Comparison of ENCODE assay signal across 8 mouse cellular contexts in the genomic region with DNA sequence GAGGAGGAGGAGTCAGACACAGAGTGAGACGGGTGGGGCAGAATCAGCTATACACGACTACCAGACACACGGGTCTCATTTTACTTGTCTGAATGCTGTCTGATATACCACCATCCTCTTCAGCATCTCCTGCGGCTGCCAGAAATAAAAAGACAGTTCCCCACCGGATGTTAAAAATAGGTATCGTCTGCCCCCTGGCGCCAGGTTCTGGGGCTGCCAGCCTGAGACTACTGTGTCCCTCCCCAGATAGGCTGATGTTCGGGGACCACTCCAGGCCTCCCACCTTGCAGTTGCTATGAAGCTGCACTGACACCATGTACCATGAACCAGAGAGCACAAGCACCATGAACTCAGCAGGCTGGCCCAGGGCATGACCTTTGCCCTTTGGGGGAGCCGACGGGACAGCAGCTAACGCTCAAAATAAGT. TPM values are rescaled to one million over a fixed set of nuclear protein-coding genes. Genes with fewer than 3 reads are reported as not detected.
DNase-seq lines count a peak whose midpoint lies in the region; ATAC-seq and TF ChIP-seq lines count a peak whose summit lies in the region.
"Had no signal": no experiment of that assay in that cellular context is flagged by ENCODE, and none has a peak within 500 bp of the region (broad histone marks: within the 10 kb centered on the region; RNA-seq: fewer than 3 reads in every experiment).

No protein-coding gene starts in this region.

- H3K4me3 ChIP-seq in forebrain, embryonic 11.5 days (ENCODE audit: low read depth, low read length): no peak overlapping the region
- H3K4me3 ChIP-seq in hindbrain, embryonic 14.5 days (replicated peaks; ENCODE audit: low read length): no peak overlapping the region
- H3K4me3 ChIP-seq in lung, postnatal 0 days (ENCODE audit: low read depth, low read length): no peak overlapping the region
- H3K4me3 ChIP-seq: lung, embryonic 15.5 days had no signal

- no peaks in the 10 kb centered on the region for H3K27me3 ChIP-seq in forebrain, embryonic 11.5 days (ENCODE audit: control insufficient read depth, insufficient read depth, low read length)
- no peaks in the 10 kb centered on the region for H3K27me3 ChIP-seq in hindbrain, embryonic 14.5 days (ENCODE audit: control insufficient read depth, insufficient read depth, low read length)
- H3K27me3 ChIP-seq in lung, postnatal 0 days (replicated peaks; ENCODE audit: insufficient read depth, low read length): no peaks in the 10 kb centered on the region
- H3K27me3 ChIP-seq: lung, embryonic 15.5 days had no signal

- DNase-seq in spleen, postnatal 10 days (ENCODE audit: low spot score in 2 of 2): peak; percentile 17 to 65
- no peak for DNase-seq in spleen, adult 12 weeks (ENCODE audit: low spot score)
- peak; percentile 45 for DNase-seq in brain, adult 2 months (ENCODE audit: low read depth, low spot score)
- DNase-seq in forebrain, embryonic 11.5 days (ENCODE audit: low spot score): peak; percentile 72
- DNase-seq in hindbrain, embryonic 14.5 days (ENCODE audit: low spot score): peak; percentile 67
- DNase-seq in lung, postnatal 0 days (ENCODE audit: low spot score): peak; percentile 10
- peak; percentile 76 for DNase-seq in right cerebral cortex, postnatal 4 days

- peak; percentile 55 for TF ChIP-seq CTCF in lung, postnatal 0 days (IDR thresholded peaks at IDR 0.05)

- no peak overlapping the region for H3K27ac ChIP-seq in forebrain, embryonic 11.5 days (ENCODE audit: low read depth, low read length)
- H3K27ac ChIP-seq in hindbrain, embryonic 14.5 days: no peak overlapping the region
- H3K27ac ChIP-seq in lung, postnatal 0 days (ENCODE audit: low read length): no peak overlapping the region
- H3K27ac ChIP-seq: lung, embryonic 15.5 days had no signal

- no peak overlapping the region for H3K9ac ChIP-seq in forebrain, embryonic 11.5 days (ENCODE audit: low read length)
- H3K9ac ChIP-seq in hindbrain, embryonic 14.5 days: no peak overlapping the region
- no peak overlapping the region for H3K9ac ChIP-seq in lung, postnatal 0 days (replicated peaks; ENCODE audit: low read depth)
- H3K9ac ChIP-seq: lung, embryonic 15.5 days had no signal

- WGBS in forebrain, embryonic 11.5 days: 47% methylated on average over 11 of the region's 11 CpGs
- WGBS in hindbrain, embryonic 14.5 days: 39% methylated on average over 11 of the region's 11 CpGs
- WGBS in lung, postnatal 0 days: 28% methylated on average over 11 of the region's 11 CpGs

- H3K36me3 ChIP-seq in forebrain, embryonic 11.5 days (ENCODE audit: control insufficient read depth, insufficient read depth, low read length): no peaks in the 10 kb centered on the region
- H3K36me3 ChIP-seq in hindbrain, embryonic 14.5 days (replicated peaks; ENCODE audit: control insufficient read depth, insufficient read depth): no peaks in the 10 kb centered on the region
- no peaks in the 10 kb centered on the region for H3K36me3 ChIP-seq in lung, postnatal 0 days (ENCODE audit: insufficient read depth, low read length)
- H3K36me3 ChIP-seq: lung, embryonic 15.5 days had no signal

- TF ChIP-seq EP300 in lung, postnatal 0 days (IDR thresholded peaks at IDR 0.05): no peak

- H3K4me2 ChIP-seq in forebrain, embryonic 11.5 days (ENCODE audit: low read depth, low read length, severe bottlenecking): no peak overlapping the region
- no peak overlapping the region for H3K4me2 ChIP-seq in hindbrain, embryonic 14.5 days (replicated peaks)
- no peak overlapping the region for H3K4me2 ChIP-seq in lung, postnatal 0 days (replicated peaks; ENCODE audit: low read depth, low read length)
- H3K4me2 ChIP-seq: lung, embryonic 15.5 days had no signal

- no peak for ATAC-seq in forebrain, embryonic 11.5 days (replicated peaks; ENCODE audit: low FRiP score)
- peak; percentile 35; the same call in 1 of the 2 replicates for ATAC-seq in hindbrain, embryonic 14.5 days (ENCODE audit: low FRiP score)
- no peak for ATAC-seq in lung, postnatal 0 days

- H3K4me1 ChIP-seq in forebrain, embryonic 11.5 days (replicated peaks; ENCODE audit: control insufficient read depth, insufficient read depth, low read length): peaks cover 3% of the 10 kb centered on the region; the same call in 1 of the 2 replicates
- H3K4me1 ChIP-seq in hindbrain, embryonic 14.5 days (replicated peaks; ENCODE audit: control insufficient read depth, insufficient read depth, low read length): peaks cover 9% of the 10 kb centered on the region; the same call in 1 of the 2 replicates
- no peaks in the 10 kb centered on the region for H3K4me1 ChIP-seq in lung, postnatal 0 days (ENCODE audit: insufficient read depth, low read depth, low read length)
- H3K4me1 ChIP-seq: lung, embryonic 15.5 days had no signal

- H3K9me3 ChIP-seq in forebrain, embryonic 11.5 days (ENCODE audit: control insufficient read depth, low read length): no peaks in the 10 kb centered on the region
- no peaks in the 10 kb centered on the region for H3K9me3 ChIP-seq in hindbrain, embryonic 14.5 days (ENCODE audit: control insufficient read depth, low read length)
- no peaks in the 10 kb centered on the region for H3K9me3 ChIP-seq in lung, postnatal 0 days (ENCODE audit: low read length)
- H3K9me3 ChIP-seq: lung, embryonic 15.5 days had no signal

RNA-seq across cellular contexts. Expression of a gene that starts 24.2 kb away (rescaled TPM):
- 0.55 and 0.79 TPM in 2 replicates for polyA plus RNA-seq in forebrain, embryonic 11.5 days (2014; fragmentation: Nextera tagmentation; extraction: Ambion mirVana)
- 10.6 and 13.8 TPM in 2 replicates for polyA plus RNA-seq in hindbrain, embryonic 14.5 days (2014; fragmentation: Nextera tagmentation; extraction: Ambion mirVana)
- polyA plus RNA-seq in lung, postnatal 0 days (2015; fragmentation: Nextera tagmentation; extraction: Ambion mirVana): 0.92 and 1.1 TPM in 2 replicates

RNA-seq across cellular contexts. Expression of a gene that starts 34.2 kb away (rescaled TPM):
- 3.1 and 4.7 TPM in 2 replicates for polyA plus RNA-seq in forebrain, embryonic 11.5 days (2014; fragmentation: Nextera tagmentation; extraction: Ambion mirVana)
- 1.2 and 1.8 TPM in 2 replicates for polyA plus RNA-seq in hindbrain, embryonic 14.5 days (2014; fragmentation: Nextera tagmentation; extraction: Ambion mirVana)
- polyA plus RNA-seq in lung, postnatal 0 days (2015; fragmentation: Nextera tagmentation; extraction: Ambion mirVana): 0.13 TPM in 1 of 2 replicates, not detected in the other

RNA-seq across cellular contexts. Expression of a gene that starts 36.7 kb away (rescaled TPM):
- 0.11 and 0.16 TPM in 2 replicates for polyA plus RNA-seq in forebrain, embryonic 11.5 days (2014; fragmentation: Nextera tagmentation; extraction: Ambion mirVana)
- 0.11 and 0.13 TPM in 2 replicates for polyA plus RNA-seq in hindbrain, embryonic 14.5 days (2014; fragmentation: Nextera tagmentation; extraction: Ambion mirVana)
- not detected in 2 replicates for polyA plus RNA-seq in lung, postnatal 0 days (2015; fragmentation: Nextera tagmentation; extraction: Ambion mirVana)
- polyA plus RNA-seq: lung, embryonic 15.5 days had no signal
